Mouse (Mus musculus): ENCODE data around the gene Them7.
A peak's percentile ranks its signal among the peaks of the same experiment; 100 is the strongest.

Them7 gene

GRCm38 (mm10) chr2:105224134-105224986 is at the start of gene Them7:
Gene Them7 (plus strand): TSS chr2:105224320.
- no peak for DNase-seq

- no peak for DNase-seq
Measured at GRCm38 (mm10) chr2:105178871-105179270, 45.2 kb upstream of the Them7 start.

GRCm38 (mm10) chr2:105182501-105182900 is 41.6 kb upstream of the Them7 start:
- no peak for DNase-seq

- no peak for DNase-seq
Measured at GRCm38 (mm10) chr2:105185140-105185539, 39.0 kb upstream of the Them7 start.

- DNase-seq: no peak
Measured at GRCm38 (mm10) chr2:105185768-105186529, 38.2 kb upstream of the Them7 start.

GRCm38 (mm10) chr2:105186591-105186990 is 37.5 kb upstream of the Them7 start:
- DNase-seq: no peak

GRCm38 (mm10) chr2:105188182-105188581 is 35.9 kb upstream of the Them7 start:
- no peak for DNase-seq

- no peak for DNase-seq
Measured at GRCm38 (mm10) chr2:105189352-105189751, 34.8 kb upstream of the Them7 start.

GRCm38 (mm10) chr2:105200152-105200551 is 24.0 kb upstream of the Them7 start:
- no peak for DNase-seq

GRCm38 (mm10) chr2:105206563-105207174 is 17.5 kb upstream of the Them7 start:
- no peak for DNase-seq

GRCm38 (mm10) chr2:105212839-105213238 is 11.3 kb upstream of the Them7 start:
- no peak for DNase-seq

GRCm38 (mm10) chr2:105215914-105216313 is 8.2 kb upstream of the Them7 start:
- no peak for DNase-seq

GRCm38 (mm10) chr2:105219229-105219628 is 4.9 kb upstream of the Them7 start:
- no peak for DNase-seq

GRCm38 (mm10) chr2:105219664-105220063 is 4.5 kb upstream of the Them7 start:
- DNase-seq: no peak

GRCm38 (mm10) chr2:105220738-105221303 is 3.3 kb upstream of the Them7 start:
- DNase-seq: no peak

- no peak for DNase-seq
Measured at GRCm38 (mm10) chr2:105223606-105224005, 514 bp upstream of the Them7 start.

- no peak for DNase-seq
Measured at GRCm38 (mm10) chr2:105224987-105225375, 861 bp downstream of the Them7 start.

GRCm38 (mm10) chr2:105226297-105226958 is 2.3 kb downstream of the Them7 start:
- DNase-seq: no peak

- no peak for DNase-seq
Measured at GRCm38 (mm10) chr2:105228416-105228815, 4.3 kb downstream of the Them7 start.

- peak; percentile 29 for DNase-seq
Measured at GRCm38 (mm10) chr2:105230333-105230732, 6.2 kb downstream of the Them7 start.

- no peak for DNase-seq
Measured at GRCm38 (mm10) chr2:105232386-105232785, 8.3 kb downstream of the Them7 start.

GRCm38 (mm10) chr2:105234278-105234677 is 10.2 kb downstream of the Them7 start:
- no peak for DNase-seq

Measured in cerebellum, adult 9-11 months (tissue).